8 mouse cellular contexts compared by ENCODE assay signal in the genomic region with DNA sequence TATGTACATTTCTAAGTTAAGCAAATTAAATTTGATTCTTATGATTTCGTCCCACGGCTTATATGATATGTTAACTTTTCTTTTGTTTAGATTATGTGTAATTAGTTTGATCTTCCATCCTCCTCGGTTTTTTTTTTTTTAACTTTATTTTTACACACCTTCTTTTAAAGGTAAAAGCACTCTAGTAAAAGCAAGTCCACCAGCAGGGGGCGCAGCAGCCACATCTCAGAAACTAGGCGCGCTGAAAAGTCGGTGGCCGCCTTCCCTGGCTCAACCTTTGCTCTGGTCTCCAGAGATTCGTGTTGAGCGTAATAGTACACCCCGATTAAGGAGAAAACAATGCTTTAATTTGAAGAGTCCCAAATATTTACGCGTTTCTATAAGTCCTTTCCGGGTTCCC. TPM values are rescaled to one million over a fixed set of nuclear protein-coding genes. Genes with fewer than 3 reads are reported as not detected.
DNase-seq lines count a peak whose midpoint lies in the region; ATAC-seq and TF ChIP-seq lines count a peak whose summit lies in the region.
"Had no signal": no experiment of that assay in that cellular context is flagged by ENCODE, and none has a peak within 500 bp of the region (broad histone marks: within the 10 kb centered on the region; RNA-seq: fewer than 3 reads in every experiment).

No protein-coding gene starts in this region.

- no peaks in the 10 kb centered on the region for H3K9me3 ChIP-seq in heart, embryonic 10.5 days
- H3K9me3 ChIP-seq in stomach, embryonic 16.5 days (replicated peaks; ENCODE audit: control insufficient read depth, low read length): no peaks in the 10 kb centered on the region
- H3K9me3 ChIP-seq: heart, embryonic 15.5 days had no signal

- ATAC-seq in megakaryocyte-erythroid progenitor cell, adult 5-6 weeks (replicated peaks; ENCODE audit: low FRiP score, low TSS enrichment, poor library complexity, severe bottlenecking): 0 out of 2 replicates have a peak, but pooled peaks have one; percentile 41
- no peak for ATAC-seq in stomach, embryonic 16.5 days (ENCODE audit: insufficient read depth, low FRiP score)

- no peak overlapping the region for H3K4me3 ChIP-seq in cortical plate, adult 2 months (ENCODE audit: insufficient read depth, low read length)
- no peak overlapping the region for H3K4me3 ChIP-seq in heart, embryonic 10.5 days
- H3K4me3 ChIP-seq in stomach, embryonic 16.5 days (replicated peaks; ENCODE audit: low read length): no peak overlapping the region

- TF ChIP-seq POLR2A in cortical plate, adult 2 months (IDR thresholded peaks at IDR 0.05; ENCODE audit: extremely low read depth, insufficient read depth, low read length): no peak

- H3K4me2 ChIP-seq in stomach, embryonic 16.5 days (ENCODE audit: low read depth, low read length): peak overlapping the region; percentile 55

- 0 out of 2 replicates have a peak overlapping the region, but pooled peaks have one; percentile 83 for H3K27ac ChIP-seq in cortical plate, adult 2 months (ENCODE audit: insufficient read depth, low read length)
- no peak overlapping the region for H3K27ac ChIP-seq in heart, embryonic 10.5 days
- peak overlapping the region; percentile 3; the same call in 1 of the 2 replicates for H3K27ac ChIP-seq in stomach, embryonic 16.5 days (ENCODE audit: low read length)
- H3K27ac ChIP-seq: heart, embryonic 15.5 days had no signal

- peaks cover 82% of the 10 kb centered on the region for H3K27me3 ChIP-seq in heart, embryonic 10.5 days (ENCODE audit: insufficient read depth, poor library complexity, severe bottlenecking)
- H3K27me3 ChIP-seq in stomach, embryonic 16.5 days (ENCODE audit: control insufficient read depth, insufficient read depth, low read length): peaks cover 67% of the 10 kb centered on the region

- TF ChIP-seq CTCF in cortical plate, adult 2 months (IDR thresholded peaks at IDR 0.05; ENCODE audit: extremely low read depth, insufficient read depth, low read length): peak; percentile 55; the same call in 1 of the 2 replicates

- H3K4me1 ChIP-seq in cortical plate, adult 2 months (ENCODE audit: control insufficient read depth, insufficient read depth, low read length): peaks cover 2% of the 10 kb centered on the region; the same call in 1 of the 2 replicates
- H3K4me1 ChIP-seq in heart, embryonic 10.5 days: peaks cover 27% of the 10 kb centered on the region
- 0 out of 2 replicates have a peak, but pooled peaks cover 10% of the 10 kb centered on the region for H3K4me1 ChIP-seq in stomach, embryonic 16.5 days (ENCODE audit: control insufficient read depth, insufficient read depth, low read length)

- peak; percentile 24 for DNase-seq in CD4-positive helper T cell, adult 2 months (ENCODE audit: low read depth, low spot score)
- DNase-seq in Muller cell, postnatal 12 days (ENCODE audit: inconsistent ontology term): peak; percentile 83
- DNase-seq in heart, embryonic 10.5 days (ENCODE audit: low spot score): peak; percentile 86
- peak; percentile 68 for DNase-seq in layer of hippocampus, adult 9-11 months

- under 1% methylated on average over 14 of the region's 14 CpGs for WGBS in heart, embryonic 10.5 days
- under 1% methylated on average over 14 of the region's 14 CpGs for WGBS in stomach, embryonic 16.5 days

- H3K36me3 ChIP-seq in heart, embryonic 10.5 days: no peaks in the 10 kb centered on the region
- no peaks in the 10 kb centered on the region for H3K36me3 ChIP-seq in stomach, embryonic 16.5 days (ENCODE audit: control insufficient read depth, insufficient read depth, low read length)
- H3K36me3 ChIP-seq: heart, embryonic 15.5 days had no signal

- peak overlapping the region; percentile 68; the same call in 1 of the 2 replicates for H3K9ac ChIP-seq in stomach, embryonic 16.5 days (ENCODE audit: low read length)
- H3K9ac ChIP-seq: heart, embryonic 15.5 days had no signal

RNA-seq across cellular contexts. Expression of gene Sox2, which starts 2.5 kb away (rescaled TPM):
- polyA plus RNA-seq in cortical plate, adult 2 months (2012; rRNA removed): 27.0 and 30.5 TPM in 2 replicates
- 0.20 and 0.77 TPM in 2 replicates for polyA plus RNA-seq in heart, embryonic 10.5 days (2016; fragmentation: Nextera tagmentation; extraction: Ambion mirVana)
- not detected in 2 replicates for total RNA-seq in megakaryocyte-erythroid progenitor cell, adult 5-6 weeks (2014; fragmentation: Nextera tagmentation)
- not detected in 2 replicates for total RNA-seq in megakaryocyte-erythroid progenitor cell, adult 5-6 weeks (2017)
- polyA plus RNA-seq in stomach, embryonic 16.5 days (2015; fragmentation: Nextera tagmentation; extraction: Ambion mirVana): 7.7 and 8.6 TPM in 2 replicates

Comparison
In these comparisons a context has a peak if more than half of its experiments do, and no peak if none do; other contexts are left out.
1. DNase-seq: peak in every context shown above with its lines; median percentile 86 in heart, embryonic 10.5 days; 83 in Muller cell, postnatal 12 days; 68 in layer of hippocampus, adult 9-11 months; 24 in CD4-positive helper T cell, adult 2 months.